Mouse (Mus musculus): Measurements from ENCODE around the gene Gm13539.

- TF ChIP-seq CTCF (IDR thresholded peaks at IDR 0.05; ENCODE audit: extremely low read depth, insufficient read depth, low read length), result no peak
- TF ChIP-seq POLR2A (IDR thresholded peaks at IDR 0.05; ENCODE audit: extremely low read depth, insufficient read depth, low read length), result no peak
Observed at GRCm38 (mm10) chr2:25779076-25779475, 3.0 kb upstream of the Gm13539 start.
